Mouse (Mus musculus) naive thymus-derived CD4-positive, alpha-beta T cell, adult 2 months (primary cell): ENCODE data around the gene Frzb.
"Not testable (repeated sequence)": the region's sequence is repeated elsewhere in the genome, so short reads cannot be mapped to it uniquely, and the experiment has no call there.

Experiments
- DNase-seq: peaks from one replicate; pipeline ENCODE4 v3.0.0-alpha.2; 2011; ENCODE audit warnings: low read depth

Frzb gene

DNA sequence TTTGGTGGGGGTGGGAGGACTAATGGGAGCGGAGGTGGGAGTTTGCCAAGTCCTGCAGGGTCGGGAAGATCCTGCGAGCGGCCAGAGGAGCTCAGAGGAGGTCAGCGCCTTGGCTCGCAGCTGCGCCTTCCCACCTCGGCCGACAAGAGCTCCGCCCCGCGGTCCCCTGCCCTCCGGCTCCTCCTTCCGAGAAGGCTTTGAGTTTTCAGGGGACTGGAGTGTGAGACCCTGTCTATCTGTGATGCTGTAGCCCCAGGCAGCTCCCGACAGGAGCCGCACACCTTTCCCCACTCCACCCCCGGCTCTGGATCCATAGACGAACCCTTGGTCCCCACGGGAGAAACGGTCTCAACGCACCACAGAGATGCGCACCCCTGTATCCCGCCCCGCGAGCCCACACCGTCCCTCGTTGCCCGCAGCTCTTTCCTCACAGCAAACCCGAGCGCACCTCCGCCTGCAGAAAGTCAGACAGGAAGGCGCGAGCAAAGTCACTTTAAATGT lies at the start of gene Frzb:
Gene Frzb (minus strand): TSS at position 335 of the 501 bp plus-strand sequence.
- DNase-seq: no peak

DNA sequence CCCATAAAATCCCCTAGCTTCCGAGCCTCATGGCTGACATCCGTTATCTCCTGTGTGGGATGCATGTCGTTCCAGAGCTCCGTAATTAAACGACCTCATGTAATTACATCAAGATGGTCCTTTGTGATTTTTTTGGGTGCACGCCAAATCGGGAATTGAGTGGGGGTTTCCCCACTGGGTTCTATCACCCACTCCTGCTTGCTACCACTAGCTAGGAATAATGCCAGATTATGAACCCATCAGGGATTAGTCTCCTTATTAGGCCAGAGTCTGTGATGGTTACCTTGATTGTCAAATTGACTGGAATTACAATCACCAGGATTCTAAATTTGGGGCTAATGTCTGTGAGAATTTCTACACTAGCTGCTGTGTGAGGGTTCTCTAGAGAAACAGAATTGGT lies 47.9 kb upstream of the Frzb start:
- DNase-seq: not testable (repeated sequence)

- DNase-seq: no peak
Observed at GRCm38 (mm10) chr2:80486851-80487250, 39.4 kb upstream of the Frzb start.

DNA sequence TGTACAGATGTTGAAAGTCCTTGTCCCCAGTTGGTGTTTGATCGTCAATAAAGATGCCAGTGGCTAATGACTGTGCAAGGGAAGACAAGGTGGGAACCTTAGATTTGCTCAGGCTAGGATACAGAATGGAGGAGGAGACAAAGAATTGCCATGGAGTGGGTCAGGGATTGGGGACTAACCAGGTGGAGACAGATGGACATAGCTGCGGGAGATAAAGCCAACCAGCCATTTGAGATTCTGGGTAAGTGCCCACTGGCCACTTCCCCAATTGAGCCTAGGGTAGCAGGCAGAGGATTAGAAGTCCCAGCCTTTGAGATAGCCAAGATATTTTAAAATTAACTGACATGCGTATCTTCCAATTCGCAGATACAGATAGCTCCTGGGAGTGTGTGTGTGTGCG lies 37.5 kb upstream of the Frzb start:
- no peak for DNase-seq

GRCm38 (mm10) chr2:80475831-80476230 lies 28.4 kb upstream of the Frzb start:
- DNase-seq: no peak

GRCm38 (mm10) chr2:80474247-80474796 lies 26.9 kb upstream of the Frzb start:
- no peak for DNase-seq

GRCm38 (mm10) chr2:80465991-80466821 lies 18.8 kb upstream of the Frzb start:
- no peak for DNase-seq

GRCm38 (mm10) chr2:80461827-80462226 lies 14.4 kb upstream of the Frzb start:
- no peak for DNase-seq

DNA sequence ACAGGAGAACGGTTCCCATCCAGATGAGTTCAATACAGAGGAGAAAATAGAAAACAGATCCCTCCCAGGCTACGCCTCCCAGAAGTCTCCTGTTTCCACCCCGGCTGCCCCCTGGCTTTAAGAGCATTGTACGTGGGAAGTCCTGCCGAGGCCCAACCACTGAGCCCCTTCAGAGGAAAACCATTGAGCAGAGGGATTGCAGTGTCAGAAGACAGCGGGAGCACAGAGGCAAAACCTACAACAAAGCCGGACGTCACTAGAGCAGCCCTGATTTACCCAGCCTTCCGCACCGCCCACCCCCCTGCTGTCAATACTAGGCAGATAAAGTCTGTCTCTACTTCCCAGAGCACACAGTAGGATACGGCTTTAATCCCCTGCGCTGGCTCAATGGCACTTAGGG lies 806 bp upstream of the Frzb start:
- DNase-seq: no peak

DNA sequence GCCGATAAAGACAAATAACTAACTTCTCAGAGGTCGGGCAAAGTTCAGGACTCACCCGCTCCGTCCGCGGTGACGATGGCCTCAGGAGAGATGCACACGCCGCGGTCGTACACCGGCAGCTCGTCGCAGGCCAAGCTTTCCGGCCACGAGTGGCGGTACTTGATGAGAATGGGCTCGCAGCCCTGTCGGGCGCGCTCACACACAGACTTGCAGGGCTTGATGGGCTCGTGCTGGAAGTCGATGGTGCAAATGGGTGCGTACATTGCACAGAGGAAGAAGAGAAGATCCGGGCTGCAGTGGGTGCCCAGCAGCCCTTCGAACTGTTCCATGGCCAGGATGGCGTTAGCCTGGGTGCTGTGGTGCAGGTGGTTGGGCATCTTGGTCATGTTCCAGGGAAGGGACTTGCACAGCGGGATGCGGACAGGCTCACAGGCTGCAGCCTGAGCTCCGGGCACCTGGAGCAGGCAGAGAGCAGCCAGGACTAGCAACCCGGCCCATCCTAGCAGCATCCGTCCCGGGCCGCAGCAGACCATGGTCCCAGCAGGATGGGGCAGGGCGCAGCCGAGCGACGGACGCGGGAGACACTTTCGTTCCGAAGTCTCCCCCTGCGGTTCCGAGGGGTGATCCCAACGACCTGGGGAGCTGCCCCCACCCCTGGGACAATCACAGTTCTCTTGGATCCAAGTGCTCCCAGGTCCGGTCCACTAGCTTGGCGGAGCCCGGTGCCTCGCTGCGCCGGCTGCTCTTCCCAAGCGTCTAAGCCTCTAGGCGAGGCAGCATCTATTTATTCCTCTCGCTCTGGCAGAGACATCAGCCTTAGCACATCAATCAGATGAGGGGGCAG lies 895 bp downstream of the Frzb start:
- no peak for DNase-seq

GRCm38 (mm10) chr2:80445926-80446307 lies 1.5 kb downstream of the Frzb start:
- no peak for DNase-seq

- no peak for DNase-seq
Observed at GRCm38 (mm10) chr2:80445491-80445890, 1.9 kb downstream of the Frzb start.

GRCm38 (mm10) chr2:80444418-80445365 lies 2.7 kb downstream of the Frzb start:
- no peak for DNase-seq

DNA sequence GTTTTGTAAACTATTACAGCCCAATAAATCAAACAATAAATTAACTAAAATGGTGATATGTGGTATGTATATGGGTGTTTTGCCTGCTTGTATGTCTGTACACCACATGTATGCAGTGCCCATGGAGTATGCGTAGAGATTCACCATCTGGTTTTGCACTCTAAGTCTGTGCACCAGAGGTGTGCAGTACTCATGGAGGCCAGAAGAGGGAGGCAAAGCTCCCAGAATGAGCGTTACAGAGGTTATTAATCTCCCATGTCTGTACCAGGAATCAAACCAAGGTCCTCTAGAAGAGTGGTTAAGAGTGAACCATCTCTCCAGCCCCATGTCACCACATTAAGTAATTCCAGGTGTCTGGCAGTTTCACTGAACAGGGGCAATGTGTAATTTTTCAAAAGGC lies 3.5 kb downstream of the Frzb start:
- DNase-seq: no peak

DNA sequence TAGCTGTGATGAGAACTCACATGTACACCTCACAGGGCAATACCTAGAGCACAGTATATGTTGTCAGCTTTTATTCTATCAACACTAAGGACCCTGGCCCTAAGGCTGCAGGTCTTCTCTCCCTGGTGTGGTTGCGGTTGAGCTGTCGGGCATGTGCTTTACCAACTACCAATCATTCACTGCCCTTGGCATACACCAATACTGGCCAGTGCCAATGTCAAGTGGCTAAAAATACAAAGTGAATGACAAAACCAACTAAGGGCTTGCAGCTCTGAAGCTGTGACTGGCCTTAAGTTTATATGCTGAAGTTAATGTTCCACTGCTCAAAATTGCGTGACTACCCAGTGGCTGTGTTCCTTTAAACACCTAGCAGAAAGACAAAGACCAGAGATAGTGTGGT lies 6.0 kb downstream of the Frzb start:
- DNase-seq: no peak

- DNase-seq: no peak
Observed at GRCm38 (mm10) chr2:80438854-80439253, 8.6 kb downstream of the Frzb start.

GRCm38 (mm10) chr2:80437401-80437800 lies 10.0 kb downstream of the Frzb start:
- DNase-seq: no peak

DNA sequence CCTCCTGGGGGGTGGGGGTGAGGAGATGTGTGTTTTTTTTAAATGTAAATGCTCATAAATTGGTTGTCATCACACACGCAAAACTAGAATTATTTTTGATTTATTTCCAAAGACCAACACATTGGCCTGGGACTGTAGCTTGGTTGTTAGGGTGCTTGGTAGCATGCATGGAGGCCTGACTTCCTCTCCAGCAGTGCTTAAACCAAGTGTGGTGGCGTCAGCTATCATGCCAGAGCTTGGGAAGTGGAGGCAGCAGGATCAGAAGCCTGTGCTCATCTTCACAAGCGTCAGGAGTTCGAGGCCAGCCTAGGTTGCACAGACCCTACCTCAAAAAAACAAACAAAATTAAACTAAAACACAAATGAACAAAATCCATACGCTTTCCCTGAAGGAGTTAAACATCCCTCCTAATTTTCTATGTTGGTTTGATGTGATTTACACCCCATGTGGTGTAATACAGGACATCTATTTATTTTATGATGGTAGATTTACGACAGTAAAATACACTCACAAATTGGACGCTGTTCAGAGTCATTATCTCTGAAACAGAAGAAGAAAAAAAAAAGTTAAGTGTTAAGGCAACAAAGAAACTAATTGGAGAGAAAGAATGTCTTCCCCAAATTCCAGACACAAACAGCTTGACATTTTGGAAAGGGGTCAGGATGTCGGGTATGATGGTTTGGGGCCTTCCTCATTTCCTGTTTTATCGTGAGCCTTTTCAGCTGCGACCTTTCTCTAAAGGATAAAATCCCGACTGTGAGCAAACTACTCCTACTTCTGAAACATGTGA lies 12.4 kb downstream of the Frzb start:
- no peak for DNase-seq

DNA sequence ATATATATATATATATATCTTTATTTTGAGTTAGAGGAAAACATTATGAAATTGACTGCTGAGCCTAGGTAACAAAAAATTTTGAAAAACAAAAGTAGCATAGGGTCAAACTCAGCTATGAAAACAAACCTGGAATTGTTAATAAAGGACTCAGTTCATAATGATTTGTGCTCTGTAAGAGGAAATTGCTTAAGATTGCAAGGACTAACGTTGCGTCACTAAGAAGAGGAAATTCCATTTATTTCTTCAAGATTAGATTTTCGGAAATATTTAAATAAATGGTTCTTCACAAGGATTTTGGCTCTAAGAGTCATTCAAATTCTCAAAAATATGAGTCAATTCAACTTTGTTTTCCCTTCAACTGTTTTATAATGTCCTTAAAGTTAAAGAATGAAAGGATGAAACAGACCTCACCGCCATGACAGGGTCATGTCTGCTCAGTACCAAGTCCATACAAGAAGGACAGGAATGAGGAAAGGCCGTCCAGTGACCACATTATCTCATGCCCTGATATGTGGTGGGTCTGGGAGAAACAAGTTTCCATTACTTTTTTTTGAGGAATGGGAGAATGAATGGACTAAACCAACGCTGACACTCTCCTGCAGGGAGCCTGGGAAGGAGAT lies 14.1 kb downstream of the Frzb start:
- DNase-seq: no peak

GRCm38 (mm10) chr2:80430357-80431053 lies 16.9 kb downstream of the Frzb start:
- DNase-seq: no peak
